Mouse (Mus musculus): ENCODE measurements around the gene Actl7a. TPM values are rescaled to one million over a fixed set of nuclear protein-coding genes. Genes with fewer than 3 reads are reported as not detected.

Gene Actl7a
- polyA plus RNA-seq, 1 experiment: 0.02 TPM

- H3K79me2 ChIP-seq (ENCODE audit: control insufficient read depth, insufficient read depth): no peaks in the 10 kb centered on the region
- no peak overlapping the region for H3K4me3 ChIP-seq (ENCODE audit: insufficient read depth, poor library complexity, severe bottlenecking)
- H3K27me3 ChIP-seq (ENCODE audit: control insufficient read depth, insufficient read depth, insufficient read length): no peaks in the 10 kb centered on the region
- peaks cover 65% of the 10 kb centered on the region for H3K36me3 ChIP-seq (ENCODE audit: control insufficient read depth, insufficient read depth)
- TF ChIP-seq MYOG (IDR thresholded peaks at IDR 0.05; ENCODE audit: control insufficient read depth, extremely low read depth, insufficient read length): no peak
- TF ChIP-seq MAX (IDR thresholded peaks at IDR 0.05): no peak
- no peak for TF ChIP-seq CEBPB (IDR thresholded peaks at IDR 0.05; ENCODE audit: low read depth)
- no peak for TF ChIP-seq MYOD1 (IDR thresholded peaks at IDR 0.05; ENCODE audit: control insufficient read depth, insufficient read length, low read depth)
- no peak for TF ChIP-seq FOSL1 (IDR thresholded peaks at IDR 0.05; ENCODE audit: insufficient read depth, low read length, poor library complexity, severe bottlenecking)
- no peak for TF ChIP-seq CTCF (IDR thresholded peaks at IDR 0.05; ENCODE audit: control insufficient read depth, insufficient read depth, insufficient read length)
- no peak for TF ChIP-seq USF1 (IDR thresholded peaks at IDR 0.05; ENCODE audit: low read depth)
- no peak overlapping the region for H3ac ChIP-seq (ENCODE audit: control insufficient read depth, insufficient read length, low read depth)
- no peaks in the 10 kb centered on the region for H3K79me3 ChIP-seq (ENCODE audit: low read depth)
Observed at GRCm38 (mm10) chr4:56757693-56758092, 14.5 kb downstream of the Actl7a start.

- Histone ChIP-seq H3K79me2 (ENCODE audit: control insufficient read depth, insufficient read depth) (no peaks in the 10 kb centered on the region), H3K4me3 (ENCODE audit: insufficient read depth, poor library complexity, severe bottlenecking) (no peak overlapping the region), H3K27me3 (ENCODE audit: control insufficient read depth, insufficient read depth, insufficient read length) (no peaks in the 10 kb centered on the region), H3ac (ENCODE audit: control insufficient read depth, insufficient read length, low read depth) (no peak overlapping the region), H3K79me3 (ENCODE audit: low read depth) (no peaks in the 10 kb centered on the region), H3K36me3 (ENCODE audit: control insufficient read depth, insufficient read depth) (peaks cover 82% of the 10 kb centered on the region)
- TF ChIP-seq FOSL1 (IDR thresholded peaks at IDR 0.05; ENCODE audit: insufficient read depth, low read length, poor library complexity, severe bottlenecking) (no peak), CTCF (IDR thresholded peaks at IDR 0.05; ENCODE audit: control insufficient read depth, insufficient read depth, insufficient read length) (no peak), MAX (IDR thresholded peaks at IDR 0.05) (no peak), MYOG (IDR thresholded peaks at IDR 0.05; ENCODE audit: control insufficient read depth, extremely low read depth, insufficient read length) (no peak), MYOD1 (IDR thresholded peaks at IDR 0.05; ENCODE audit: control insufficient read depth, insufficient read length, low read depth) (no peak), USF1 (IDR thresholded peaks at IDR 0.05; ENCODE audit: low read depth) (no peak), CEBPB (IDR thresholded peaks at IDR 0.05; ENCODE audit: low read depth) (no peak)
Observed at GRCm38 (mm10) chr4:56767861-56768284, 24.7 kb downstream of the Actl7a start.

GRCm38 (mm10) chr4:56768913-56769312 is 25.7 kb downstream of the Actl7a start:
- H3K79me3 ChIP-seq (ENCODE audit: low read depth): no peaks in the 10 kb centered on the region
- H3K79me2 ChIP-seq (ENCODE audit: control insufficient read depth, insufficient read depth): no peaks in the 10 kb centered on the region
- peaks cover 84% of the 10 kb centered on the region for H3K36me3 ChIP-seq (ENCODE audit: control insufficient read depth, insufficient read depth)
- no peaks in the 10 kb centered on the region for H3K27me3 ChIP-seq (ENCODE audit: control insufficient read depth, insufficient read depth, insufficient read length)
- no peak for TF ChIP-seq CEBPB (IDR thresholded peaks at IDR 0.05; ENCODE audit: low read depth)
- no peak overlapping the region for H3ac ChIP-seq (ENCODE audit: control insufficient read depth, insufficient read length, low read depth)
- H3K4me3 ChIP-seq (ENCODE audit: insufficient read depth, poor library complexity, severe bottlenecking): no peak overlapping the region

GRCm38 (mm10) chr4:56771065-56771464 is 27.9 kb downstream of the Actl7a start:
- Histone ChIP-seq H3K79me3 (ENCODE audit: low read depth) (no peaks in the 10 kb centered on the region), H3K4me3 (ENCODE audit: insufficient read depth, poor library complexity, severe bottlenecking) (no peak overlapping the region), H3ac (ENCODE audit: control insufficient read depth, insufficient read length, low read depth) (no peak overlapping the region), H3K79me2 (ENCODE audit: control insufficient read depth, insufficient read depth) (no peaks in the 10 kb centered on the region), H3K36me3 (ENCODE audit: control insufficient read depth, insufficient read depth) (peaks cover 94% of the 10 kb centered on the region), H3K27me3 (ENCODE audit: control insufficient read depth, insufficient read depth, insufficient read length) (no peaks in the 10 kb centered on the region)
- TF ChIP-seq USF1 (IDR thresholded peaks at IDR 0.05; ENCODE audit: low read depth) (no peak), FOSL1 (IDR thresholded peaks at IDR 0.05; ENCODE audit: insufficient read depth, low read length, poor library complexity, severe bottlenecking) (no peak), CEBPB (IDR thresholded peaks at IDR 0.05; ENCODE audit: low read depth) (no peak), CTCF (IDR thresholded peaks at IDR 0.05; ENCODE audit: control insufficient read depth, insufficient read depth, insufficient read length) (no peak), MYOG (IDR thresholded peaks at IDR 0.05; ENCODE audit: control insufficient read depth, extremely low read depth, insufficient read length) (no peak), MAX (IDR thresholded peaks at IDR 0.05) (no peak), MYOD1 (IDR thresholded peaks at IDR 0.05; ENCODE audit: control insufficient read depth, insufficient read length, low read depth) (no peak)

- H3K4me3 ChIP-seq (ENCODE audit: insufficient read depth, poor library complexity, severe bottlenecking): no peak overlapping the region
- H3ac ChIP-seq (ENCODE audit: control insufficient read depth, insufficient read length, low read depth): no peak overlapping the region
- H3K79me2 ChIP-seq (ENCODE audit: control insufficient read depth, insufficient read depth): no peaks in the 10 kb centered on the region
- H3K36me3 ChIP-seq (ENCODE audit: control insufficient read depth, insufficient read depth): peaks cover 91% of the 10 kb centered on the region
- H3K27me3 ChIP-seq (ENCODE audit: control insufficient read depth, insufficient read depth, insufficient read length): no peaks in the 10 kb centered on the region
- H3K79me3 ChIP-seq (ENCODE audit: low read depth): peaks cover 2% of the 10 kb centered on the region
- no peak for TF ChIP-seq MYOD1 (IDR thresholded peaks at IDR 0.05; ENCODE audit: control insufficient read depth, insufficient read length, low read depth)
- TF ChIP-seq CTCF (IDR thresholded peaks at IDR 0.05; ENCODE audit: control insufficient read depth, insufficient read depth, insufficient read length): no peak
- no peak for TF ChIP-seq MYOG (IDR thresholded peaks at IDR 0.05; ENCODE audit: control insufficient read depth, extremely low read depth, insufficient read length)
- TF ChIP-seq USF1 (IDR thresholded peaks at IDR 0.05; ENCODE audit: low read depth): no peak
- TF ChIP-seq CEBPB (IDR thresholded peaks at IDR 0.05; ENCODE audit: low read depth): no peak
- no peak for TF ChIP-seq FOSL1 (IDR thresholded peaks at IDR 0.05; ENCODE audit: insufficient read depth, low read length, poor library complexity, severe bottlenecking)
- TF ChIP-seq MAX (IDR thresholded peaks at IDR 0.05): no peak
Observed at GRCm38 (mm10) chr4:56791373-56791772, 48.2 kb downstream of the Actl7a start.

Other genes with a start within 250 kb of the Actl7a start
- 0.02 TPM for gene Gm26657, start 3.3 kb upstream of the Actl7a start, polyA plus RNA-seq (2012; fragmentation: generic; extraction: Trizol)
- gene Actl7b, start 2.0 kb upstream of the Actl7a start, polyA plus RNA-seq (2012; fragmentation: generic; extraction: Trizol): not detected
- 27.2 TPM for gene Elp1, start 58.9 kb downstream of the Actl7a start, polyA plus RNA-seq (2012; fragmentation: generic; extraction: Trizol)
- gene Fam206a, start 58.9 kb downstream of the Actl7a start, polyA plus RNA-seq (2012; fragmentation: generic; extraction: Trizol): 13.0 TPM
- 15.5 TPM for gene Ctnnal1, start 121.8 kb downstream of the Actl7a start, polyA plus RNA-seq (2012; fragmentation: generic; extraction: Trizol)
- 5.7 TPM for gene Tmem245, start 204.0 kb downstream of the Actl7a start, polyA plus RNA-seq (2012; fragmentation: generic; extraction: Trizol)
- under 0.01 TPM for gene Frrs1l, start 247.0 kb downstream of the Actl7a start, polyA plus RNA-seq (2012; fragmentation: generic; extraction: Trizol)

Data from C2C12 (cell line).